Mouse (Mus musculus) liver, postnatal 0 days (tissue): ENCODE measurements around the gene Nit2.

Source experiments
- CTCF ChIP-seq: sonication (generic); IDR thresholded peaks from 2 replicates; pipeline ENCODE4 v1.5.1; 2016; ENCODE audit warnings: antibody characterized with exemption, low read depth
- EP300 ChIP-seq: IDR thresholded peaks from 2 replicates; pipeline ENCODE4 v1.6.1; 2016; ENCODE audit warnings: antibody characterized with exemption, low read depth, mild to moderate bottlenecking

DNA sequence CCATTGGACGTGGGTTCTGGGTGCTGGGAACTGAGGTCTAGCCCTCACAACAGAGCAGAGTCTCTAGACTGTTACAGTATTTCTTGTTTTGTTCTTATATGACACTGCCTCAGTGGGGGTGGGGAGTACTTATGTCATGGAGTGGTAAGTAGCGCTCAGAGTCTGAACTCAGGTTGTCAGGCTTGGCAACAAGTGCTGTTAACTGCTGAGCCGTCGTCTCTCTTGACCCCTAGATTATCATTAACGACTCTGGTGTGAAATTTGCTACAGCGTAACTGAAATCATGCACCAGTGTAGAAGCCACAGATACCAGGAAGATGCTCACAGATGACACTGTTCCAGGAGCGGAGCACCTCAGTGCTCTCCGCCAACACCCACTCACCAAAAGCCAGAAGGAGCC, 4.0 kb upstream of the Nit2 start:
- TF ChIP-seq EP300 (no peak), CTCF (no peak)
